Mouse (Mus musculus): ENCODE results near the gene Hist2h2be. TPM values are rescaled to one million over a fixed set of nuclear protein-coding genes. Genes with fewer than 3 reads are reported as not detected.

The Hist2h2be gene
- polyA plus RNA-seq, 3 experiments from 2014 or later, result 0.38 to 2.2 (median 2.0) TPM

DNA sequence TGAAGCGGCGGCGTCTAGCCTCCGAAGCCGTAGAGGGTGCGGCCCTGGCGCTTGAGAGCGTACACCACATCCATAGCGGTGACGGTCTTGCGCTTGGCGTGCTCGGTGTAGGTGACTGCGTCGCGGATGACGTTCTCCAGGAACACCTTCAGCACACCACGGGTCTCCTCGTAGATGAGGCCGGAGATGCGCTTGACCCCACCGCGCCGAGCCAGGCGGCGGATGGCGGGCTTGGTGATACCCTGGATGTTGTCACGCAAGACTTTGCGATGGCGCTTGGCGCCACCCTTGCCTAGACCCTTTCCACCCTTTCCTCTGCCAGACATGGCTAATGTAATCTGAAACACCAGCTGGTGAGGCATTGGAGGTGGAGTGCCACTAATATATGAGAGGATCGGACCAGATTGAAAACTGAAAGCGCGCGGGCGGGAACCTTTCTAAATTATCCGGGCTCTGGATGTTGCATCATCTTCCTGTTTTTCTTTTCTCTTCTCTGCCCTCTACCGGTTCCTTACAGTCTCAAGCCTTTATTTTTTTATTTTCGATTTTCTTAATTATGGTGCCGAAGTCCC, 42.1 kb downstream of the Hist2h2be start, which contains the start of gene Hist2h4:
TSS of gene Hist2h4 (minus strand) at position 333 of the 572 bp plus-strand sequence.
- ATAC-seq, result peak; percentile 82

DNA sequence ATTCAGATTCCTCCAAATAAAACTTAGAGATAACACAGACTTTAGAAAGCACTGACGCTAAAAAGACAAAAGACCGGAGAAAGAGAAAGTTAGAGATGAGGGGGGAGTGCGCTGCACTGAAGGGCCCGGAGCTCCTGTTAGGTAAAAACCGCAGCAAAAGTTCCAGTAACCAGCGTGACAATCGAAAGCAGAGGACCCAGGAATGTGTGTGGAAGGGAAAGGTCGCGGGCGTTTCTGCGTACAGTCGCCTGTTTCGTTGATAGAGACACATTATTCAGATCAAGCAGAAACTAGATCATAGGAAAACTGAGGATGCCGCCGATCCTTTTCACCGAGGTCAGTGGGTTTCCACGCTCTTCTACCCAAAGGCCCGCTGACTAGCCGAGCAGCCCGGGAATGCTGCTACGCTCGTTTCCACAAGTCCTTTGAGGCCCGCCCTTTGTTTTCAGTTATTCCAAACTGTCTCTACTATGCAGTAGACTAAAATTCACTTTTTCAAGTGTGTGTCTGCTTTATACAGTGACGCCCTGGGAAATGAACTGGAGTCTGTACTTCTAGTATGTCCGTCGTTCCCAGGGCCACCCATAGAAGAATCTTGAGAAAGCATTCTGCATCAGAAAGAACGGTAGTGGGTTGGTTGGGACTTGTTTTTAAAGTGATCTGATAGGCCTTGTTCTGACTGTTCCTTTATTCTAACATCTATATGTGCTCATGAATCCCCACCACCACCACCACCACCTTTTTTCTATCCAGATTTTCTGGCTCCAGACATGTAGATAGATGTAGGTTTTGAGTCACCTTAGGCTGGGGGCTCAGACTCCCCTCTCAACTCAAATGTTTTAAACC, 42.9 kb downstream of the Hist2h2be start:
- peak; percentile 36 for ATAC-seq

DNA sequence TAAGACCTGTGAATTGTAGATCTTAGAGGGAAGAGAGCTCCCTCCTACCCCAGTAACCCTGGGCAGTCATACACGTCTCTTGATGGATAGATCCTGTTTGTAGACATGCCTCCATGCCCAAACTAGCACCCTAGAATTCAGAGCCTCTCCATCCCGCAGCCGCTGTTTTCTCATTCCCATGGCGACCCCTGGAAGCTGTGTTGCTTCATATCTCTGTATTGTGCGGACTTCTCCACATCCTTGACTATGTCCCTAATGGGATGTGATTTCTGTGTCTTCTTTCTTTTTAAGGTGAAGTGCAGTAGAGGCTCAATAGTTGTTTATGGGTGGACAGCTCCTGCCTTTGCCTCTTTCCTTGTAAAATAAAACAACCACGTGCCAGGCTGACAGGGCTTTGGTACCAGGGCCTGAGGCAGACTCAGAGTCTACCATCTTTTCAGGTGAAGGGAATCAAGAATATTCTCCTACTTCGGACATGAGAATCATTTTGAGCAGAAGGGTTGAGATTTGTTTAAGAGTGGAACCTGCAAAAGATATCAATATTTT, 43.6 kb downstream of the Hist2h2be start:
- no peak for ATAC-seq

DNA sequence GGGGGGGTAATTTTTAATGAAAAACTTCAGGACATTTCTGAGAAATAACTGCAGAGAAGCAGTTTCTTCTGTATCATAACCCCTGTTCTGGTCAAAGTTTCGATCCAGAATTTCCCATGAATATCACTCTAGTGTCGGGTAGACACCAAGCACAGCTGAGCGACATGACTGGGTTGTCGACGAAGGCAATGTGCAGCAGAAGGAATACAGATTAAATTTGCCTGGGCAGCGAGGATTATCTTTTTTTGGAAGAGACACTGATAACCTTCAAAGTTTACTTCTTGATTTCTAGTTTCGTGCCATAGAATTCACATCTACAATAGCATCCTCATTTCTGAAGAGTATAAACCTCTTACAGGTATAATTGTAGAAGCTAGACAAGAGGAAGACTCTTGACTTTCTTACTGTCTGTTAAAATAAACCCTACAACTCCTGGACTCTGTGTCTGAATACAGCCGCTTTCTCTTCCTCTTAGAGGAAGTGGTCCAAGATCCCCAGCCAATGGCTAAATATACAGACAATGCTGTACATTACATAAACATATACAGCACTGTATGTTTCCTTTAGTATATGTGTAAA, 45.3 kb downstream of the Hist2h2be start:
- ATAC-seq, result no peak

DNA sequence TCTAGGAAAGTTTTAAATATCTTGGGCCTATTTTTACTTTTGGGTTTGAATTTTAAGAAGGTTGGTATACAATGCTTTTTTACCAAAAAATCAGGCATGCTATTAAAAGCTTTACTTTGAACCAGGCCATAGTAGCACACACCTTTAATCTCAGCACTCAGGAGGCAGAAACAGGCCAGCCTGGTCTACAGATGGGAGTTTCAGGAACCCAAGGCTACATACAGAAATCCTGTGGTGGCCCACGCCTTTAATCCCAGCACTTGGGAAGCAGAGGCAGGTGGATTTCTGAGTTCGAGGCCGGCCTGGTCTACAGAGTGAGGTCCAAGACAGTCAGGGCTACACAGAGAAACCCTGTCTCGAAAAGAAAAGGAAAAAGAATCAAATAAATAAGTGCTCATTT, 46.6 kb downstream of the Hist2h2be start:
- no peak for ATAC-seq

DNA sequence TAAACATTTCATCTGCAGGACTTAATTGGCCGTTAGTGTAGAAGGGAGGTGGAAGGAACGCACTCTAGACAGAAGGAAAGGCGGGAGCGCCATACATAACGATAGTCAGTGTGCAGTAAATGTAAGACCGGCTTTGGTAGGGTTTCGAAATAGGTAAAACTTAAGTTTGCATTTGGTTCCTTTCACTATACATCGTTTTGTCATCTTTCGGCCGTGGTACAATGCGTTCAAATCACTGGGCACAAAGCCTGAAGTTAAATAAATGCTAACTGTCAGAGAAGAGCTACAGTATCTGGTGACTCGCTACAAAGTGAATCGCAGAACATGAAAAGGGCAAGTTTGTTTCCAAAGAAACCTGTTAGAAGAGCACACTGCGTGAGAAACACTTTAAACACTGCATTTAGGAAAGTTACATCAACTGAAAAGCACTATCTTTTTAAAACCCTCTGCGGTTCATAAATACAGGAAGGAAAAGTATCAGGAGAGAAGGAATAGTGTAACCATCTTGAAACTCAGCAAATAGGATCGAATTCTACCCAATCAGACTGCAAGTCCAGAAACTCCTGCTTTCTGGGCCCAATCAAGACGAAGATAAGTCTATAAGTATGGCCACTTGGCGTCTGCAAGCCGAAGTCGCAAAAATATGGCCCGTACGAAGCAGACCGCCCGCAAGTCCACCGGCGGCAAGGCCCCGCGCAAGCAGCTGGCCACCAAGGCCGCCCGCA, 47.3 kb downstream of the Hist2h2be start, which contains the start of gene Hist2h3b:
TSS of gene Hist2h3b (plus strand) at position 604 of the 725 bp plus-strand sequence.
- ATAC-seq, result peak; percentile 41

DNA sequence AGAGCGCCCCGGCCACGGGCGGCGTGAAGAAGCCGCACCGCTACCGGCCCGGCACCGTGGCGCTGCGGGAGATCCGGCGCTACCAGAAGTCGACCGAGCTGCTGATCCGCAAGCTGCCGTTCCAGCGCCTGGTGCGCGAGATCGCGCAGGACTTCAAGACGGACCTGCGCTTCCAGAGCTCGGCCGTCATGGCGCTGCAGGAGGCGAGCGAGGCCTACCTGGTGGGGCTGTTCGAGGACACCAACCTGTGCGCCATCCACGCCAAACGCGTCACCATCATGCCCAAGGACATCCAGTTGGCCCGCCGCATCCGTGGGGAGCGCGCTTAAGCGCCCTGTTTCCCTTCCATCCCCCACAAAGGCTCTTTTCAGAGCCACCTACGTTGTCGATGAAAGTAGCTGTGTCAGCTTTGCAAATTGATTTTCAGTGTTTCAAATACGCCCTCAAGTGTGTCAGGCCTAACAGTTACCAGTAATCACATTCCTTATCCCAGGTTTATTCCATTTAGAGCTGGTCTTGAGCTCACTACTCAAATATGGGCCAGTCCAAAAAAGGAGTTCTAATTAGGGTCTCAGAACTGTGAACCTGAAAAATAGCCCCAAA, 48.0 kb downstream of the Hist2h2be start:
- ATAC-seq, result peak; percentile 18

DNA sequence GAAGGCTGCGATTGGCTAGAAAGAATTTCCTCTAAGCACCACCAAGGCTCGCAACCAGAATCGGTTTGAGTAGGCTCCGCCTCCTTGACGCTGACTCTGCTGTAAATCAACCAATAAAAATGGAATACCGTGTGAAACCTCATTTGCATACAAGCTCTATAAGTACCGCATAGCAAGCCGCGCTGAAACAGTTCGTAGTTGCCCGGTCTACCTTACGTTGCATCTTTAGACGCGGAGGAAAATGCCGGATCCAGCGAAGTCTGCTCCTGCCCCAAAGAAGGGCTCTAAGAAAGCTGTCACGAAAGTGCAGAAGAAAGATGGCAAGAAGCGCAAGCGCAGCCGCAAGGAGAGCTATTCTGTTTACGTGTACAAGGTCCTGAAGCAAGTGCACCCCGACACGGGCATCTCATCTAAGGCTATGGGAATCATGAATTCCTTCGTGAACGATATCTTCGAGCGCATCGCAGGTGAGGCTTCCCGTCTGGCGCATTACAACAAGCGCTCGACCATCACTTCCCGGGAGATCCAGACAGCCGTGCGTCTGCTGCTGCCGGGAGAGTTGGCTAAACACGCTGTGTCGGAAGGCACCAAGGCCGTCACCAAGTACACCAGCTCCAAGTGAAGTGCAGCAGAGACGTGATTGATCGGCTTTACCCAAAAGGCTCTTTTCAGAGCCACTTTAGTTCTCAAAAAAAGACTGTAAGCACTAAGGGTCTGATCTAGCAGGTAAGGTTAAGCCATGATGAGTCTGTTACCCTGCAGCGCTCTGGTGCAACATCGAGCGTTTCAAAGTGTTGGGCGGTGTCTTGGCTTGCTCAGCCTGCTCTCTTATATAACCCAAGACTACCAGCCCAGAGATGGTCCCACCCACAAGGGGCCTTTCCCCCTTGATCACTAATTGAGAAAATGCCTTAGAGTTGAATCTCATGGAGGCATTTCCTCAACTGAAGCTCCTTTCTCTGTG, 48.9 kb downstream of the Hist2h2be start, which contains the start of gene Hist2h2bb:
TSS of gene Hist2h2bb (plus strand) at position 242 of the 964 bp plus-strand sequence.
- peak; percentile 87 for ATAC-seq

Other genes with a start within 250 kb of the Hist2h2be start
- gene Plekho1, start 225.1 kb upstream of the Hist2h2be start, polyA plus RNA-seq (2017; shearing (Covaris generic)), result 10 to 100 TPM; 10.3 to 27.1 (median 15.9) TPM
- gene Vps45, start 162.7 kb upstream of the Hist2h2be start, polyA plus RNA-seq (2017; shearing (Covaris generic)), result 10 to 100 TPM; 21.2 to 23.9 (median 23.9) TPM
- gene Otud7b, start 116.6 kb upstream of the Hist2h2be start, polyA plus RNA-seq (2017; shearing (Covaris generic)), result 10 to 100 TPM in 1 of 3 experiments, 1 to 10 TPM in 2; 7.4 to 13.1 (median 9.9) TPM
- gene Mtmr11, start 59.1 kb upstream of the Hist2h2be start, polyA plus RNA-seq (2017; shearing (Covaris generic)), result 1 to 10 TPM; 1.8 to 2.6 (median 2.0) TPM
- gene Sf3b4, start 48.8 kb upstream of the Hist2h2be start, polyA plus RNA-seq (2017; shearing (Covaris generic)), result 10 to 100 TPM; 53.4 to 82.6 (median 56.6) TPM
- 1 to 10 TPM; 1.2 to 1.5 (median 1.4) TPM for gene Sv2a, start 40.0 kb upstream of the Hist2h2be start, polyA plus RNA-seq (2017; shearing (Covaris generic))
- 10 to 100 TPM; 23.4 to 36.1 (median 32.1) TPM for gene Bola1, start 1.4 kb upstream of the Hist2h2be start, polyA plus RNA-seq (2017; shearing (Covaris generic))
- gene Hist2h2ab, start 1.3 kb upstream of the Hist2h2be start, polyA plus RNA-seq (2017; shearing (Covaris generic)), result 1 to 10 TPM in 1 of 3 experiments, not detected in 2; 1.4 TPM
- 10 to 100 TPM in 1 of 3 experiments, 1 to 10 TPM in 2; 7.4 to 11.6 (median 8.1) TPM for gene Hist2h2ac, start 239 bp upstream of the Hist2h2be start, polyA plus RNA-seq (2017; shearing (Covaris generic))
- gene Hist2h3c2, start 18.0 kb downstream of the Hist2h2be start, polyA plus RNA-seq (2017; shearing (Covaris generic)), result 1 to 10 TPM in 1 of 3 experiments, not detected in 2; 1.5 TPM
- gene Hist2h2aa2, start 19.2 kb downstream of the Hist2h2be start, polyA plus RNA-seq (2017; shearing (Covaris generic)), result 100 to 1,000 TPM in 1 of 3 experiments, 10 to 100 TPM in 2; 36.1 to 104 (median 53.6) TPM
- 10 to 100 TPM in 2 of 3 experiments, 1 to 10 TPM in 1; 9.6 to 22.0 (median 11.1) TPM for gene Hist2h2aa1, start 24.4 kb downstream of the Hist2h2be start, polyA plus RNA-seq (2017; shearing (Covaris generic))
- not detected for gene Hist2h3c1, start 25.6 kb downstream of the Hist2h2be start, polyA plus RNA-seq (2017; shearing (Covaris generic))
- gene Hist2h4, start 42.2 kb downstream of the Hist2h2be start, polyA plus RNA-seq (2017; shearing (Covaris generic)), result 1 to 10 TPM; 1.3 to 7.4 (median 5.9) TPM
- 10 to 100 TPM in 1 of 3 experiments, 1 to 10 TPM in 2; 4.8 to 44.5 (median 9.0) TPM for gene Hist2h3b, start 47.5 kb downstream of the Hist2h2be start, polyA plus RNA-seq (2017; shearing (Covaris generic))
- gene Hist2h2bb, start 48.6 kb downstream of the Hist2h2be start, polyA plus RNA-seq (2017; shearing (Covaris generic)), result 10 to 100 TPM in 2 of 3 experiments, 1 to 10 TPM in 1; 5.7 to 28.2 (median 20.9) TPM
- under 1 TPM in 1 of 3 experiments, not detected in 2; 0.43 TPM for gene Fcgr1, start 72.8 kb downstream of the Hist2h2be start, polyA plus RNA-seq (2017; shearing (Covaris generic))
- not detected for gene BC107364, start 231.2 kb downstream of the Hist2h2be start, polyA plus RNA-seq (2017; shearing (Covaris generic))